Comparison of ENCODE assay signal across 13 mouse cellular contexts in the genomic region with DNA sequence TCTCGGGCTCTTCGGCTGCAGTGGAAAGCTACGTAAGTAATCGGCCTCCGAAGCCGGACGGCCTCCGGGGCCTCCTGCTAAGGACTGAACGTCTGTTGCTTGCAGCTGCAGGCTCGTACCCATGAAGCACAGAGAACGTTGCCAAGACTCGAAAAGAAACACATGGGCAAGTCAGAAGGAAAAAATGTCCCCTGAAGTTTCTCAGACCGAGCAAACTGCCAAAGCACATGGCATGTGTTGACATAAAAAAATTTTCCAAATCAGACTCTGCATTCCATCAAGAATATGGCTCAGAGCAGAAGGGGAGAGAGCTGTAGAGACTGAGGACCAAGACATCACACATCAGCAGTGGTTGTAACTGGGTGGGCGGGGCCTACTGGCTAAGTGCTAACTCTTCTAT. TPM values are rescaled to one million over a fixed set of nuclear protein-coding genes. Genes with fewer than 3 reads are reported as not detected.
DNase-seq lines count a peak whose midpoint lies in the region; ATAC-seq and TF ChIP-seq lines count a peak whose summit lies in the region.
"Had no signal": no experiment of that assay in that cellular context is flagged by ENCODE, and none has a peak within 500 bp of the region (broad histone marks: within the 10 kb centered on the region; RNA-seq: fewer than 3 reads in every experiment).

No protein-coding gene starts in this region.

- peak; percentile 75 for ATAC-seq in embryonic facial prominence, embryonic 15.5 days (ENCODE audit: insufficient number of reproducible peaks, low FRiP score, low TSS enrichment, low read depth)
- ATAC-seq in intestine, embryonic 16.5 days = peak; percentile 22; the same call in 1 of the 2 replicates

- H3K4me1 ChIP-seq in embryonic facial prominence, embryonic 15.5 days = peaks cover 58% of the 10 kb centered on the region
- peaks cover 25% of the 10 kb centered on the region for H3K4me1 ChIP-seq in intestine, embryonic 16.5 days (ENCODE audit: control insufficient read depth, insufficient read depth, low read length)

- whole genome bisulfite sequencing in embryonic facial prominence, embryonic 15.5 days = 44% methylated on average over 14 of the region's 14 CpGs
- 56% methylated on average over 14 of the region's 14 CpGs for WGBS in intestine, embryonic 16.5 days

- H3K36me3 ChIP-seq in embryonic facial prominence, embryonic 15.5 days = no peaks in the 10 kb centered on the region
- H3K36me3 ChIP-seq in intestine, embryonic 16.5 days (ENCODE audit: control insufficient read depth, insufficient read depth, low read length) = no peaks in the 10 kb centered on the region

- no peak for DNase-seq in gastrocnemius, adult 2 months
- DNase-seq in gastrocnemius, postnatal 10 days = no peak
- peak; percentile 14 for DNase-seq in 3134 (ENCODE audit: extremely low read depth, insufficient read length, low spot score)
- no peak for DNase-seq in adrenal gland, postnatal 36 days
- no peak for DNase-seq in yolk sac, embryonic 10.5 days (ENCODE audit: low spot score)
- DNase-seq in gastrocnemius, postnatal 14 days = no peak
- DNase-seq: midbrain, embryonic 14.5 days had no signal

- H3K9me3 ChIP-seq in embryonic facial prominence, embryonic 15.5 days (replicated peaks) = no peaks in the 10 kb centered on the region
- H3K9me3 ChIP-seq in intestine, embryonic 16.5 days (ENCODE audit: control insufficient read depth, low read length) = no peaks in the 10 kb centered on the region

- TF ChIP-seq CTCF in gastrocnemius, adult 2 months (IDR thresholded peaks at IDR 0.05) = no peak

- intact Hi-C loops in gastrocnemius, adult 2 months (cut with DNase I) = no loop called here
- intact Hi-C loops in gastrocnemius, postnatal 14 days (cut with DNase I; ENCODE audit: low total_unique reads) = loop anchor here (10.0 kb wide), 1 partner anchor 58 kb away; no protein-coding TSS in a partner anchor

- no peak overlapping the region for H3K4me3 ChIP-seq in gastrocnemius, adult 2 months
- H3K4me3 ChIP-seq in embryonic facial prominence, embryonic 15.5 days (replicated peaks) = no peak overlapping the region
- no peak overlapping the region for H3K4me3 ChIP-seq in intestine, embryonic 16.5 days (ENCODE audit: low read length)
- H3K4me3 ChIP-seq: erythroblast, embryonic 14.5 days; layer of hippocampus, adult 2 months had no signal

- no peaks in the 10 kb centered on the region for H3K27me3 ChIP-seq in embryonic facial prominence, embryonic 15.5 days
- no peaks in the 10 kb centered on the region for H3K27me3 ChIP-seq in intestine, embryonic 16.5 days (replicated peaks; ENCODE audit: control insufficient read depth, insufficient read depth, low read length)

- H3K9ac ChIP-seq in embryonic facial prominence, embryonic 15.5 days = no peak overlapping the region
- no peak overlapping the region for H3K9ac ChIP-seq in intestine, embryonic 16.5 days (ENCODE audit: low read depth, low read length)
- H3K9ac ChIP-seq: hindbrain, embryonic 14.5 days had no signal

- H3K27ac ChIP-seq in gastrocnemius, adult 2 months = peak overlapping the region; percentile 17; the same call in 1 of the 2 replicates
- H3K27ac ChIP-seq in embryonic facial prominence, embryonic 15.5 days (replicated peaks) = peak overlapping the region; percentile 83
- peak overlapping the region; percentile 23; the same call in 1 of the 2 replicates for H3K27ac ChIP-seq in intestine, embryonic 16.5 days (ENCODE audit: low read length)
- H3K27ac ChIP-seq: hindbrain, embryonic 14.5 days; layer of hippocampus, adult 2 months had no signal

- 0 out of 2 replicates have a peak overlapping the region, but pooled peaks have one; percentile 15 for H3K4me2 ChIP-seq in embryonic facial prominence, embryonic 15.5 days (replicated peaks)
- H3K4me2 ChIP-seq in intestine, embryonic 16.5 days (ENCODE audit: low read depth, low read length) = no peak overlapping the region
- H3K4me2 ChIP-seq: hindbrain, embryonic 14.5 days; liver, embryonic 11.5 days had no signal

RNA-seq across cellular contexts. Expression of gene Pcnx, which starts 6.8 kb away (rescaled TPM):
- 10 to 100 TPM; 50.3 to 51.3 TPM for total RNA-seq in gastrocnemius, adult 2 months (2021)
- total RNA-seq in gastrocnemius, postnatal 10 days (2021) = 10 to 100 TPM; 48.3 to 49.1 TPM
- polyA plus RNA-seq in embryonic facial prominence, embryonic 15.5 days (2015; fragmentation: Nextera tagmentation; extraction: Ambion mirVana) = 11.0 and 12.4 TPM in 2 replicates
- 6.3 and 10.3 TPM in 2 replicates for polyA plus RNA-seq in intestine, embryonic 16.5 days (2015; fragmentation: Nextera tagmentation; extraction: Ambion mirVana)
- 10 to 100 TPM; 52.7 to 54.6 TPM for total RNA-seq in adrenal gland, postnatal 36 days (2021)
- 10 to 100 TPM; 36.0 to 37.4 TPM for total RNA-seq in gastrocnemius, postnatal 14 days (2021)

Comparison
In these comparisons a context has a peak if more than half of its experiments do, and no peak if none do; other contexts are left out.
1. H3K27ac ChIP-seq: peak in every context shown above with its lines; median percentile 83 in embryonic facial prominence, embryonic 15.5 days; 23 in intestine, embryonic 16.5 days; 17 in gastrocnemius, adult 2 months.